Mouse (Mus musculus): ENCODE data around the gene Trappc2. TPM values are rescaled to one million over a fixed set of nuclear protein-coding genes. Genes with fewer than 3 reads are reported as not detected.

The Trappc2 gene
- polyA plus RNA-seq, 1 experiment from 2014 or later: 31.4 TPM

Other genes starting within 250 kb of the Trappc2 start
- gene Gpm6b, start 201.7 kb upstream of the Trappc2 start, polyA plus RNA-seq (2015; fragmentation: Nextera tagmentation; extraction: Ambion mirVana): 39.0 and 39.6 TPM in 2 replicates
- 5.6 TPM in 2 replicates for gene Ofd1, start 130 bp downstream of the Trappc2 start, polyA plus RNA-seq (2015; fragmentation: Nextera tagmentation; extraction: Ambion mirVana)
- gene Rab9, start 39.3 kb downstream of the Trappc2 start, polyA plus RNA-seq (2015; fragmentation: Nextera tagmentation; extraction: Ambion mirVana): 51.2 and 54.4 TPM in 2 replicates
- gene Tceanc, start 78.0 kb downstream of the Trappc2 start, polyA plus RNA-seq (2015; fragmentation: Nextera tagmentation; extraction: Ambion mirVana): 5.2 and 5.4 TPM in 2 replicates
- gene Egfl6, start 145.1 kb downstream of the Trappc2 start, polyA plus RNA-seq (2015; fragmentation: Nextera tagmentation; extraction: Ambion mirVana): 20.7 and 21.5 TPM in 2 replicates